Mouse (Mus musculus) midbrain, embryonic 16.5 days (tissue): ENCODE data around the gene Fam160b1. TPM values are rescaled to one million over a fixed set of nuclear protein-coding genes. Genes with fewer than 3 reads are reported as not detected.

Experiments used
- ATAC-seq: fragments of 200-750 bp; cut with Nextera tagmentation; 2 replicates; pipeline ENCODE4 v1.8.0; 2017; ENCODE audit warnings: moderate TSS enrichment
- H3K27ac ChIP-seq: fragments of 300-500 bp; sonication (generic); 2 replicates; pipeline ENCODE4 v1.5.1; 2014; ENCODE audit warnings: mild to moderate bottlenecking, low read length, mixed read lengths
- H3K27me3 ChIP-seq: fragments of 300-500 bp; sonication (generic); 2 replicates; pipeline ENCODE4 v1.6.1; 2014; ENCODE audit warnings: low read depth, low read length, mixed read lengths; ENCODE audit not compliant: control insufficient read depth, insufficient read depth
- H3K36me3 ChIP-seq: fragments of 300-500 bp; sonication (generic); 2 replicates; pipeline ENCODE4 v1.6.1; 2014; ENCODE audit warnings: mild to moderate bottlenecking, low read length, moderate library complexity, mixed read lengths; ENCODE audit not compliant: control insufficient read depth, insufficient read depth
- H3K4me1 ChIP-seq: fragments of 300-500 bp; sonication (generic); 2 replicates; pipeline ENCODE4 v1.6.1; 2014; ENCODE audit warnings: mild to moderate bottlenecking, low read length, mixed read lengths; ENCODE audit not compliant: control insufficient read depth, insufficient read depth
- H3K4me2 ChIP-seq: fragments of 300-500 bp; sonication (generic); 2 replicates; pipeline ENCODE4 v1.6.1; 2014; ENCODE audit warnings: mild to moderate bottlenecking, low read length, mixed read lengths
- H3K4me3 ChIP-seq: fragments of 300-500 bp; sonication (generic); 2 replicates; pipeline ENCODE4 v1.5.1; 2014; ENCODE audit warnings: low read depth, mild to moderate bottlenecking, low read length, moderate library complexity, mixed read lengths
- H3K9ac ChIP-seq: fragments of 300-500 bp; sonication (generic); 2 replicates; pipeline ENCODE4 v1.6.1; 2014; ENCODE audit warnings: low read depth, low read length, mixed read lengths
- H3K9me3 ChIP-seq: fragments of 300-500 bp; sonication (generic); replicated peaks from 2 replicates; pipeline ENCODE4 v1.6.1; 2014; ENCODE audit warnings: mild to moderate bottlenecking, low read length, mixed read lengths; ENCODE audit not compliant: control insufficient read depth, poor library complexity, severe bottlenecking
- WGBS: fragments of 180-500 bp; shearing (Covaris S2); extraction: QIAGEN DNeasy Blood & Tissue Kit; methylation state at CpG from one replicate; pipeline ENCODE4 v1.1.7; 2014; 5-methylcytosine and 5-hydroxymethylcytosine counted together
- polyA plus RNA-seq: library from polyadenylated mRNA; unstranded; fragments of >200 nt; fragmentation: Nextera tagmentation; extraction: Ambion mirVana; gene quantifications from 2 replicates; pipeline ENCODE4 v1.2.1, GENCODE M21; 2015

The Fam160b1 gene
- polyA plus RNA-seq, 1 experiment from 2014 or later = 12.6 TPM

- WGBS = 52% methylated on average over 11 of the region's 11 CpGs
- no peak for ATAC-seq
Observed at GRCm38 (mm10) chr19:57367849-57368387, 7.4 kb downstream of the Fam160b1 start.

GRCm38 (mm10) chr19:57373276-57373811 is 12.9 kb downstream of the Fam160b1 start:
- no peak overlapping the region for H3K9ac ChIP-seq
- H3K4me2 ChIP-seq = no peak overlapping the region
- H3K27me3 ChIP-seq = no peaks in the 10 kb centered on the region
- 84% methylated on average over 8 of the region's 8 CpGs for WGBS
- no peak for ATAC-seq
- H3K27ac ChIP-seq = no peak overlapping the region
- H3K4me1 ChIP-seq = no peaks in the 10 kb centered on the region
- no peaks in the 10 kb centered on the region for H3K9me3 ChIP-seq
- peaks cover 52% of the 10 kb centered on the region for H3K36me3 ChIP-seq
- H3K4me3 ChIP-seq = no peak overlapping the region

More at GRCm38 (mm10) chr19:57367849-57368387, 7.4 kb downstream of the Fam160b1 start:
- H3K36me3 ChIP-seq = peaks cover 15% of the 10 kb centered on the region
- H3K27me3 ChIP-seq = no peaks in the 10 kb centered on the region
- no peak overlapping the region for H3K9ac ChIP-seq
- H3K4me2 ChIP-seq = no peak overlapping the region
- H3K27ac ChIP-seq = no peak overlapping the region
- H3K9me3 ChIP-seq = no peaks in the 10 kb centered on the region
- H3K4me3 ChIP-seq = no peak overlapping the region
- peaks cover 40% of the 10 kb centered on the region for H3K4me1 ChIP-seq

GRCm38 (mm10) chr19:57375161-57375560 is 14.7 kb downstream of the Fam160b1 start:
- H3K27me3 ChIP-seq = no peaks in the 10 kb centered on the region
- H3K27ac ChIP-seq = no peak overlapping the region
- H3K9me3 ChIP-seq = no peaks in the 10 kb centered on the region
- no peak overlapping the region for H3K4me2 ChIP-seq
- ATAC-seq = no peak
- no peak overlapping the region for H3K9ac ChIP-seq
- 83% methylated on average over 5 of the region's 5 CpGs for WGBS
- H3K4me1 ChIP-seq = no peaks in the 10 kb centered on the region
- H3K4me3 ChIP-seq = no peak overlapping the region
- H3K36me3 ChIP-seq = peaks cover 62% of the 10 kb centered on the region

GRCm38 (mm10) chr19:57375746-57376145 is 15.3 kb downstream of the Fam160b1 start:
- Histone ChIP-seq H3K4me1 (no peaks in the 10 kb centered on the region), H3K27ac (no peak overlapping the region), H3K9me3 (no peaks in the 10 kb centered on the region), H3K36me3 (peaks cover 67% of the 10 kb centered on the region), H3K27me3 (no peaks in the 10 kb centered on the region), H3K4me2 (no peak overlapping the region), H3K9ac (no peak overlapping the region), H3K4me3 (no peak overlapping the region)
- 88% methylated on average over 11 of the region's 11 CpGs for WGBS
- ATAC-seq = no peak

GRCm38 (mm10) chr19:57377043-57377703 is 16.7 kb downstream of the Fam160b1 start:
- Histone ChIP-seq H3K9ac (no peak overlapping the region), H3K27me3 (no peaks in the 10 kb centered on the region), H3K9me3 (no peaks in the 10 kb centered on the region), H3K4me3 (no peak overlapping the region), H3K36me3 (peaks cover 70% of the 10 kb centered on the region), H3K27ac (no peak overlapping the region), H3K4me2 (no peak overlapping the region), H3K4me1 (no peaks in the 10 kb centered on the region)
- 97% methylated on average over 14 of the region's 14 CpGs for WGBS
- ATAC-seq = no peak

GRCm38 (mm10) chr19:57386176-57386693 is 25.8 kb downstream of the Fam160b1 start:
- no peak overlapping the region for H3K4me2 ChIP-seq
- WGBS = 87% methylated on average over 17 of the region's 17 CpGs
- H3K4me1 ChIP-seq = no peaks in the 10 kb centered on the region
- H3K4me3 ChIP-seq = no peak overlapping the region
- H3K9ac ChIP-seq = no peak overlapping the region
- H3K27ac ChIP-seq = no peak overlapping the region
- H3K27me3 ChIP-seq = no peaks in the 10 kb centered on the region
- no peaks in the 10 kb centered on the region for H3K9me3 ChIP-seq
- ATAC-seq = no peak
- peaks cover 60% of the 10 kb centered on the region for H3K36me3 ChIP-seq

- H3K27ac ChIP-seq = no peak overlapping the region
- H3K9ac ChIP-seq = no peak overlapping the region
- 96% methylated on average over 3 of the region's 3 CpGs for WGBS
- no peak overlapping the region for H3K4me3 ChIP-seq
- no peaks in the 10 kb centered on the region for H3K27me3 ChIP-seq
- no peaks in the 10 kb centered on the region for H3K4me1 ChIP-seq
- no peaks in the 10 kb centered on the region for H3K9me3 ChIP-seq
- peaks cover 26% of the 10 kb centered on the region for H3K36me3 ChIP-seq
- ATAC-seq = no peak
- H3K4me2 ChIP-seq = no peak overlapping the region
Observed at GRCm38 (mm10) chr19:57391545-57391944, 31.1 kb downstream of the Fam160b1 start.

- WGBS = 75% methylated on average over 6 of the region's 6 CpGs
- H3K4me2 ChIP-seq = no peak overlapping the region
- no peaks in the 10 kb centered on the region for H3K27me3 ChIP-seq
- H3K4me3 ChIP-seq = no peak overlapping the region
- H3K9ac ChIP-seq = no peak overlapping the region
- H3K36me3 ChIP-seq = peaks cover 12% of the 10 kb centered on the region
- ATAC-seq = no peak
- H3K27ac ChIP-seq = no peak overlapping the region
- no peaks in the 10 kb centered on the region for H3K4me1 ChIP-seq
- no peaks in the 10 kb centered on the region for H3K9me3 ChIP-seq
Observed at GRCm38 (mm10) chr19:57393357-57393957, 33.0 kb downstream of the Fam160b1 start.

GRCm38 (mm10) chr19:57396609-57397008 is 36.1 kb downstream of the Fam160b1 start:
- Histone ChIP-seq H3K4me2 (no peak overlapping the region), H3K27me3 (no peaks in the 10 kb centered on the region), H3K4me1 (no peaks in the 10 kb centered on the region), H3K9ac (no peak overlapping the region), H3K9me3 (no peaks in the 10 kb centered on the region), H3K27ac (no peak overlapping the region), H3K36me3 (no peaks in the 10 kb centered on the region), H3K4me3 (no peak overlapping the region)
- WGBS = 80% methylated on average over 7 of the region's 7 CpGs
- ATAC-seq = no peak
